Mouse (Mus musculus) cerebellum, postnatal 10 days (tissue): ENCODE data around the gene Ppp6r3.

Experiments
- DNase-seq, 2 experiments: peaks; one replicate each; pipeline ENCODE4 v3.0.0; 2021; ENCODE audit warnings: mixed read lengths in 2 of 2

Gene Ppp6r3

GRCm38 (mm10) chr19:3575632-3576384 is at the start of gene Ppp6r3:
TSS of gene Ppp6r3 (minus strand) at chr19:3575749.
- peak; percentile 99 for DNase-seq

GRCm38 (mm10) chr19:3625111-3625510 is 49.6 kb upstream of the Ppp6r3 start:
- no peak for DNase-seq

- DNase-seq = peak; percentile 76 to 78
Observed at GRCm38 (mm10) chr19:3623824-3624223, 48.3 kb upstream of the Ppp6r3 start.

GRCm38 (mm10) chr19:3623294-3623693 is 47.7 kb upstream of the Ppp6r3 start:
- DNase-seq = no peak

GRCm38 (mm10) chr19:3620871-3621270 is 45.3 kb upstream of the Ppp6r3 start:
- DNase-seq = peak; percentile 63 to 67

- no peak for DNase-seq
Observed at GRCm38 (mm10) chr19:3619359-3619758, 43.8 kb upstream of the Ppp6r3 start.

- no peak for DNase-seq
Observed at GRCm38 (mm10) chr19:3613991-3614390, 38.4 kb upstream of the Ppp6r3 start.

GRCm38 (mm10) chr19:3612534-3613273 is 37.2 kb upstream of the Ppp6r3 start:
- no peak for DNase-seq

GRCm38 (mm10) chr19:3611730-3612129 is 36.2 kb upstream of the Ppp6r3 start:
- no peak for DNase-seq

GRCm38 (mm10) chr19:3610886-3611285 is 35.3 kb upstream of the Ppp6r3 start:
- DNase-seq = peak; percentile 76 to 79

- DNase-seq = peak; percentile 28 to 34
Observed at GRCm38 (mm10) chr19:3609826-3610225, 34.3 kb upstream of the Ppp6r3 start.

GRCm38 (mm10) chr19:3594316-3594715 is 18.8 kb upstream of the Ppp6r3 start:
- no peak for DNase-seq

GRCm38 (mm10) chr19:3593379-3594055 is 18.0 kb upstream of the Ppp6r3 start:
- no peak for DNase-seq

- no peak for DNase-seq
Observed at GRCm38 (mm10) chr19:3589968-3590367, 14.4 kb upstream of the Ppp6r3 start.

- DNase-seq = no peak
Observed at GRCm38 (mm10) chr19:3589547-3589946, 14.0 kb upstream of the Ppp6r3 start.

- peak in 1 of 2 experiments; percentile 28 for DNase-seq
Observed at GRCm38 (mm10) chr19:3587729-3588128, 12.2 kb upstream of the Ppp6r3 start.

- DNase-seq = peak; percentile 69 to 71
Observed at GRCm38 (mm10) chr19:3586540-3586939, 11.0 kb upstream of the Ppp6r3 start.

- DNase-seq = no peak
Observed at GRCm38 (mm10) chr19:3586026-3586425, 10.5 kb upstream of the Ppp6r3 start.

- DNase-seq = peak; percentile 85 to 86
Observed at GRCm38 (mm10) chr19:3581326-3581725, 5.8 kb upstream of the Ppp6r3 start.

- no peak for DNase-seq
Observed at GRCm38 (mm10) chr19:3577911-3578290, 2.4 kb upstream of the Ppp6r3 start.

GRCm38 (mm10) chr19:3577265-3577910 is 1.8 kb upstream of the Ppp6r3 start:
- DNase-seq = no peak

GRCm38 (mm10) chr19:3576451-3577264 is 1.1 kb upstream of the Ppp6r3 start:
- DNase-seq = peak; percentile 30 to 45
